Mouse (Mus musculus) MEL (cell line): ENCODE measurements around the gene Mrpl49. TPM values are rescaled to one million over a fixed set of nuclear protein-coding genes. Genes with fewer than 3 reads are reported as not detected.

Experiments
- DNase-seq: peaks from one replicate; pipeline ENCODE4 v3.0.0; 2011; ENCODE audit warnings: low read depth, low spot score
- H3K27ac ChIP-seq: 2 replicates; pipeline ENCODE4 v1.5.1; 2012; ENCODE audit warnings: low read depth, mild to moderate bottlenecking, control low read depth, low read length, moderate library complexity; ENCODE audit not compliant: control insufficient read depth
- H3K27me3 ChIP-seq, 2 experiments: fragments of 150-350 bp in 1 of 2; sonication (generic) in 1 of 2; 2 replicates each; pipeline ENCODE4 v1.6.1; 2012; ENCODE audit warnings: low read length in 2 of 2, mild to moderate bottlenecking in 2 of 2, improper control_type of control experiment in 1 of 2, moderate library complexity in 1 of 2; ENCODE audit not compliant: insufficient read depth in 2 of 2, control insufficient read depth in 1 of 2
- H3K36me3 ChIP-seq, 2 experiments: 2 replicates each; pipeline ENCODE4 v1.6.1; 2012 to 2014; ENCODE audit warnings: low read length in 2 of 2, improper control_type of control experiment in 1 of 2, inconsistent platforms in 1 of 2, mild to moderate bottlenecking in 1 of 2; ENCODE audit not compliant: insufficient read depth in 2 of 2, control insufficient read depth in 1 of 2
- H3K4me1 ChIP-seq, 2 experiments: fragments of 150-350 bp in 1 of 2; sonication (generic) in 1 of 2; 2 replicates each; pipeline ENCODE4 v1.6.1; 2012; ENCODE audit warnings: low read length in 2 of 2, improper control_type of control experiment in 1 of 2, mild to moderate bottlenecking in 1 of 2; ENCODE audit not compliant: insufficient read depth in 2 of 2, control insufficient read depth in 1 of 2
- H3K4me3 ChIP-seq, 2 experiments: fragments of 150-350 bp in 1 of 2; sonication (generic) in 1 of 2; 2 replicates each; pipeline ENCODE4 v1.5.1; 2012; ENCODE audit warnings: low read depth in 2 of 2, low read length in 2 of 2, mild to moderate bottlenecking in 2 of 2, moderate library complexity in 2 of 2, control low read depth in 1 of 2, improper control_type of control experiment in 1 of 2; ENCODE audit not compliant: control insufficient read depth in 1 of 2, insufficient read depth in 1 of 2
- H3K79me2 ChIP-seq: 2 replicates; pipeline ENCODE4 v1.6.1; 2012; ENCODE audit warnings: mild to moderate bottlenecking, low read length, moderate library complexity; ENCODE audit not compliant: control insufficient read depth, poor library complexity, insufficient read depth
- H3K9ac ChIP-seq: 2 replicates; pipeline ENCODE4 v1.6.1; 2012; ENCODE audit warnings: low read depth, mild to moderate bottlenecking, control low read depth, low read length, moderate library complexity; ENCODE audit not compliant: control insufficient read depth, poor library complexity, severe bottlenecking
- H3K9me3 ChIP-seq: fragments of 150-350 bp; sonication (generic); replicated peaks from 2 replicates; pipeline ENCODE4 v1.6.1; 2012; ENCODE audit warnings: mild to moderate bottlenecking, low read length, improper control_type of control experiment, moderate library complexity; ENCODE audit not compliant: insufficient read depth
- BHLHE40 ChIP-seq: IDR thresholded peaks from 2 replicates; pipeline ENCODE4 v1.6.1; 2012; ENCODE audit warnings: low read depth, mild to moderate bottlenecking, inconsistent platforms, low read length, improper control_type of control experiment, borderline replicate concordance
- CHD1 ChIP-seq: IDR thresholded peaks from 2 replicates; pipeline ENCODE4 v1.6.1; 2012; ENCODE audit warnings: low read depth, mild to moderate bottlenecking, inconsistent platforms, low read length, improper control_type of control experiment
- CTCF ChIP-seq, 3 experiments: IDR thresholded peaks in 2 of 3; conservative IDR thresholded peaks in 1 of 3; 2 replicates each; pipeline ENCODE4 v1.5.1; 2011 to 2012; ENCODE audit warnings: low read length in 3 of 3, low read depth in 2 of 3, mild to moderate bottlenecking in 2 of 3, improper control_type of control experiment in 1 of 3, inconsistent platforms in 1 of 3, mixed read lengths in 1 of 3, moderate library complexity in 1 of 3; ENCODE audit not compliant: control insufficient read depth in 1 of 3, insufficient read depth in 1 of 3, poor library complexity in 1 of 3, severe bottlenecking in 1 of 3
- E2F4 ChIP-seq: IDR thresholded peaks from 2 replicates; pipeline ENCODE4 v1.6.1; 2011; ENCODE audit warnings: low read depth, low read length, improper control_type of control experiment, borderline replicate concordance
- ELF1 ChIP-seq: IDR thresholded peaks from 2 replicates; pipeline ENCODE4 v1.6.1; 2014; ENCODE audit warnings: low read depth, mild to moderate bottlenecking, inconsistent platforms, low read length, improper control_type of control experiment, moderate library complexity
- ETS1 ChIP-seq: IDR thresholded peaks from 2 replicates; pipeline ENCODE4 v1.6.1; 2012; ENCODE audit warnings: low read depth, mild to moderate bottlenecking, inconsistent platforms, low read length, improper control_type of control experiment, moderate library complexity
- GABPA ChIP-seq: IDR thresholded peaks from 2 replicates; pipeline ENCODE4 v1.6.1; 2012; ENCODE audit warnings: low read depth, mild to moderate bottlenecking, inconsistent platforms, low read length, improper control_type of control experiment, moderate library complexity
- HCFC1 ChIP-seq: IDR thresholded peaks from 2 replicates; pipeline ENCODE4 v1.6.1; 2012; ENCODE audit warnings: low read depth, mild to moderate bottlenecking, inconsistent platforms, low read length, improper control_type of control experiment, moderate library complexity
- JUND ChIP-seq: IDR thresholded peaks from 2 replicates; pipeline ENCODE4 v1.6.1; 2011; ENCODE audit warnings: low read depth, mild to moderate bottlenecking, improper control_type of control experiment, low read length
- MAFK ChIP-seq: IDR thresholded peaks from 2 replicates; pipeline ENCODE4 v1.6.1; 2011; ENCODE audit warnings: low read depth, mild to moderate bottlenecking, low read length, improper control_type of control experiment, borderline replicate concordance
- MYB ChIP-seq: IDR thresholded peaks from 2 replicates; pipeline ENCODE4 v1.6.1; 2011; ENCODE audit warnings: mild to moderate bottlenecking, low read depth, low read length, improper control_type of control experiment
- NELFE ChIP-seq: IDR thresholded peaks from 2 replicates; pipeline ENCODE4 v1.6.1; 2011; ENCODE audit warnings: low read depth, low read length, improper control_type of control experiment
- NRF1 ChIP-seq: IDR thresholded peaks from 2 replicates; pipeline ENCODE4 v1.6.1; 2014; ENCODE audit warnings: low read depth, mild to moderate bottlenecking, inconsistent platforms, low read length, improper control_type of control experiment, moderate library complexity; ENCODE audit not compliant: poor library complexity, insufficient read depth, severe bottlenecking
- POLR2A ChIP-seq, 2 experiments: IDR thresholded peaks; 2 replicates each; pipeline ENCODE4 v1.6.1; 2011 to 2012; ENCODE audit warnings: low read length in 2 of 2, mild to moderate bottlenecking in 2 of 2, control low read depth in 1 of 2, improper control_type of control experiment in 1 of 2, low read depth in 1 of 2, moderate library complexity in 1 of 2; ENCODE audit not compliant: control insufficient read depth in 1 of 2, insufficient read depth in 1 of 2, poor library complexity in 1 of 2
- POLR2AphosphoS2 ChIP-seq: IDR thresholded peaks from 2 replicates; pipeline ENCODE4 v1.6.1; 2011; ENCODE audit warnings: low read length, improper control_type of control experiment
- RAD21 ChIP-seq: IDR thresholded peaks from 2 replicates; pipeline ENCODE4 v1.6.1; 2011; ENCODE audit warnings: mild to moderate bottlenecking, low read depth, low read length, improper control_type of control experiment
- RCOR1 ChIP-seq: IDR thresholded peaks from 2 replicates; pipeline ENCODE4 v1.6.1; 2012; ENCODE audit warnings: low read depth, mild to moderate bottlenecking, inconsistent platforms, low read length, improper control_type of control experiment
- SIN3A ChIP-seq: IDR thresholded peaks from 2 replicates; pipeline ENCODE4 v1.6.1; 2012; ENCODE audit warnings: low read length, improper control_type of control experiment, inconsistent platforms
- SMC3 ChIP-seq: IDR thresholded peaks from 2 replicates; pipeline ENCODE4 v1.6.1; 2011; ENCODE audit warnings: low read depth, low read length, improper control_type of control experiment
- TAL1 ChIP-seq: IDR thresholded peaks from 2 replicates; pipeline ENCODE4 v1.6.1; 2012; ENCODE audit warnings: mild to moderate bottlenecking, inconsistent platforms, low read length, moderate library complexity, mixed read lengths
- TCF12 ChIP-seq: IDR thresholded peaks from 2 replicates; pipeline ENCODE4 v1.6.1; 2014; ENCODE audit warnings: low read depth, mild to moderate bottlenecking, inconsistent platforms, low read length, improper control_type of control experiment, moderate library complexity
- UBTF ChIP-seq: IDR thresholded peaks from 2 replicates; pipeline ENCODE4 v1.6.1; 2012; ENCODE audit warnings: low read depth, mild to moderate bottlenecking, inconsistent platforms, low read length, improper control_type of control experiment, moderate library complexity, borderline replicate concordance; ENCODE audit not compliant: insufficient read depth
- USF2 ChIP-seq, 2 experiments: IDR thresholded peaks; 2 replicates each; pipeline ENCODE4 v1.6.1; 2011 to 2012; ENCODE audit warnings: improper control_type of control experiment in 2 of 2, low read length in 2 of 2, borderline replicate concordance in 1 of 2, inconsistent platforms in 1 of 2, low read depth in 1 of 2, mild to moderate bottlenecking in 1 of 2; ENCODE audit not compliant: insufficient read depth in 1 of 2
- ZC3H11A ChIP-seq: IDR thresholded peaks from 2 replicates; pipeline ENCODE4 v1.6.1; 2012; ENCODE audit warnings: low read depth, mild to moderate bottlenecking, inconsistent platforms, low read length, improper control_type of control experiment
- ZKSCAN1 ChIP-seq: IDR thresholded peaks from 2 replicates; pipeline ENCODE4 v1.6.1; 2012; ENCODE audit warnings: low read depth, mild to moderate bottlenecking, inconsistent platforms, low read length, improper control_type of control experiment, moderate library complexity
- ZMIZ1 ChIP-seq: IDR thresholded peaks from 2 replicates; pipeline ENCODE4 v1.6.1; 2012; ENCODE audit warnings: low read depth, mild to moderate bottlenecking, inconsistent platforms, low read length, improper control_type of control experiment, moderate library complexity
- polyA plus RNA-seq, 2 experiments: library from polyadenylated mRNA; stranded (reverse) in 1 of 2; unstranded in 1 of 2; fragments of >175 nt in 1 of 2; fragments of >200 nt in 1 of 2; gene quantifications; 2 replicates each; pipeline versions ENCODE4 v1.2.1 to v1.2.4; 2012; ENCODE audit warnings: low replicate concordance in 2 of 2, low read depth in 1 of 2; ENCODE audit not compliant: insufficient read length in 2 of 2, insufficient read depth in 1 of 2, missing spikeins in 1 of 2
- total RNA-seq: library from RNA; depleted of rRNA; stranded (reverse); fragments of 300-350 nt; gene quantifications from 2 replicates; pipeline ENCODE4 v1.2.3, GENCODE M21; 2012

The Mrpl49 gene
- total and polyA plus RNA-seq, 3 experiments: 81.6 to 98.7 TPM; not detected in 1

DNA sequence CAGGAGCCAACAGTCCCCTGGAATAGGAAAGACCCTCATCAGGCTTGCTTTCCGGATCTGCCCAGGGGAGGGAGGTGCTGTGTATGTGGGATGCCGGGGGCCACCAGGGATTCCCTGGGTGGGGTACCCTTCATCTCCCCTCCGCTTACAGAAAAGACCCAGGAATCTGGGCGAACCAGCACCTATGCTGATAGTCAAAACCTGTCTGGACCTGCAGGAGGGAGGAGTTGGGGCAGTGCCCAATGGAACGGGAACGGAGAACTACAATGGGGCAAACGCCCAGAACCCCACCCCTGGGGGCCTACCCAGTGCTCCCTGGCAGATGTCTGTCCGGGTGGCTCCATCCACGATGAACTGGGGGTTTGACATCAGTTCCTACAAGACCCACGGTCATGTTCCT is 43.9 kb downstream of the Mrpl49 start:
- H3K27ac ChIP-seq: no peak overlapping the region
- peaks cover 0 to 18% of the 10 kb centered on the region in 2 experiments; a peak in 2 of 4 replicates for H3K36me3 ChIP-seq
- no peak overlapping the region for H3K9ac ChIP-seq

DNA sequence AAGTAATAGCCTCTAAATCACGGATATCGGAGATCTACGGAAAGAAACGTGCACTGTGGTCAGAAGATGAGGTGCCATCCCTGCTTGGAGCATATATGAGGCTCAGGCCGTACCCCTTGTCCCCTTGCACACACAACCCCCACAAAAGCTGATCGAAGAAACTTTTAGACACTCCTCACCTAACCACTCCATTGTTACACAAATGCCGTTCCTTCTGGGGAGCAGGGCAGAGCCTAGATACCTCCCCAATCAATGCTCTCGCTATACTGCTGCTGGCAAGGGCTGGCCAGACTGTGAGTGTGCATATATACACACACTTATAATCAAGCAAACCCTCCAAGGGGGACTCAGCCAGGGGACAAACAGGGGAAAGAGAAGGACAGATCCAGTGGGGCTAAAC is 48.4 kb downstream of the Mrpl49 start:
- H3K79me2 ChIP-seq: peaks cover under 1% of the 10 kb centered on the region; the same call in 1 of the 2 replicates
- no peak overlapping the region for H3K9ac ChIP-seq
- no peak overlapping the region for H3K27ac ChIP-seq
- DNase-seq: no peak
- H3K4me3 ChIP-seq: no peak overlapping the region
- TF ChIP-seq JUND (no peak), E2F4 (no peak), NRF1 (no peak), CHD1 (no peak), ELF1 (no peak), TAL1 (no peak), GABPA (no peak), MYB (no peak), CTCF (IDR thresholded peaks at IDR 0.05 in 2 of 3, conservative IDR thresholded peaks at IDR 0.05 in 1 of 3; ENCODE audit: control insufficient read depth in 1 of 3, insufficient read depth in 1 of 3, low read depth in 2 of 3, low read length in 3 of 3, poor library complexity in 1 of 3, severe bottlenecking in 1 of 3) (no peak), ZMIZ1 (no peak), UBTF (no peak), HCFC1 (no peak), POLR2A (IDR thresholded peaks at IDR 0.05; ENCODE audit: control insufficient read depth in 1 of 2, insufficient read depth in 1 of 2, low read depth in 1 of 2, low read length in 2 of 2, poor library complexity in 1 of 2) (no peak), ZC3H11A (no peak), BHLHE40 (no peak)
- H3K27me3 ChIP-seq: no peaks in the 10 kb centered on the region
- peaks cover 0 to 12% of the 10 kb centered on the region in 2 experiments; a peak in 1 of 4 replicates for H3K4me1 ChIP-seq
- H3K36me3 ChIP-seq: peaks cover 1 to 4% of the 10 kb centered on the region in 2 experiments; a peak in 3 of 4 replicates
- H3K9me3 ChIP-seq: no peaks in the 10 kb centered on the region

More for the DNA sequence above, 43.9 kb downstream of the Mrpl49 start:
- Histone ChIP-seq H3K27me3 (no peaks in the 10 kb centered on the region), H3K4me3 (no peak overlapping the region), H3K79me2 (peaks cover 10% of the 10 kb centered on the region), H3K9me3 (no peaks in the 10 kb centered on the region), H3K4me1 (peaks cover 4 to 25% of the 10 kb centered on the region in 2 experiments; a peak in 3 of 4 replicates)
- no peak for DNase-seq
- no peak for TF ChIP-seq SIN3A
- no peak for TF ChIP-seq RCOR1
- TF ChIP-seq JUND: no peak
- TF ChIP-seq USF2 (IDR thresholded peaks at IDR 0.05; ENCODE audit: borderline replicate concordance in 1 of 2, insufficient read depth in 1 of 2, low read depth in 1 of 2, low read length in 2 of 2): no peak
- no peak for TF ChIP-seq POLR2A (IDR thresholded peaks at IDR 0.05; ENCODE audit: control insufficient read depth in 1 of 2, insufficient read depth in 1 of 2, low read depth in 1 of 2, low read length in 2 of 2, poor library complexity in 1 of 2)
- no peak for TF ChIP-seq POLR2AphosphoS2
- TF ChIP-seq NELFE: no peak
- TF ChIP-seq ETS1: no peak
- no peak for TF ChIP-seq ZMIZ1
- TF ChIP-seq ZC3H11A: no peak
- no peak for TF ChIP-seq MAFK
- TF ChIP-seq ZKSCAN1: no peak
- TF ChIP-seq TCF12: no peak
- no peak for TF ChIP-seq CHD1
- no peak for TF ChIP-seq RAD21
- no peak for TF ChIP-seq SMC3
